In genomic region chr5:138173217-138173616, GRCm38 (mm10) we compare ENCODE assay signal across 8 mouse cellular contexts. TPM values are rescaled to one million over a fixed set of nuclear protein-coding genes. Genes with fewer than 3 reads are reported as not detected.
DNase-seq lines count a peak whose midpoint lies in the region; ATAC-seq and TF ChIP-seq lines count a peak whose summit lies in the region.

No protein-coding gene starts in this region.

- no peak overlapping the region for H3K9ac ChIP-seq in heart, embryonic 12.5 days
- no peak overlapping the region for H3K9ac ChIP-seq in midbrain, embryonic 12.5 days (replicated peaks)
- H3K9ac ChIP-seq in midbrain, postnatal 0 days (replicated peaks; ENCODE audit: low read length, poor library complexity, severe bottlenecking) = no peak overlapping the region
- no peak overlapping the region for H3K9ac ChIP-seq in hindbrain, embryonic 14.5 days
- H3K9ac ChIP-seq in neural tube, embryonic 14.5 days (replicated peaks; ENCODE audit: low read depth, low read length) = no peak overlapping the region

- H3K9me3 ChIP-seq in heart, embryonic 12.5 days (replicated peaks) = no peaks in the 10 kb centered on the region
- H3K9me3 ChIP-seq in midbrain, embryonic 12.5 days = no peaks in the 10 kb centered on the region
- no peaks in the 10 kb centered on the region for H3K9me3 ChIP-seq in midbrain, postnatal 0 days (ENCODE audit: low read length)
- no peaks in the 10 kb centered on the region for H3K9me3 ChIP-seq in hindbrain, embryonic 14.5 days (ENCODE audit: control insufficient read depth, low read length)
- H3K9me3 ChIP-seq in neural tube, embryonic 14.5 days (ENCODE audit: control insufficient read depth, low read length) = no peaks in the 10 kb centered on the region

- TF ChIP-seq CTCF in midbrain, postnatal 0 days (IDR thresholded peaks at IDR 0.05) = no peak

- WGBS in heart, embryonic 12.5 days = 84% methylated on average over 3 of the region's 3 CpGs
- WGBS in midbrain, embryonic 12.5 days = 90% methylated on average over 3 of the region's 3 CpGs
- 86% methylated on average over 3 of the region's 3 CpGs for WGBS in midbrain, postnatal 0 days
- 79% methylated on average over 3 of the region's 3 CpGs for WGBS in hindbrain, embryonic 14.5 days
- WGBS in neural tube, embryonic 14.5 days = 86% methylated on average over 3 of the region's 3 CpGs

- DNase-seq in heart, adult 11 months = no peak
- no peak for DNase-seq in midbrain, postnatal 0 days (ENCODE audit: low spot score)
- DNase-seq in hindbrain, embryonic 14.5 days (ENCODE audit: low spot score) = no peak
- DNase-seq in urinary bladder, postnatal 14 days (ENCODE audit: low spot score) = no peak
- no peak for DNase-seq in left cerebral cortex, postnatal 25 days (ENCODE audit: low spot score in 2 of 2)

- no peak overlapping the region; the same call in 1 of the 2 replicates for H3K4me3 ChIP-seq in heart, embryonic 12.5 days
- peak overlapping the region; percentile 80 for H3K4me3 ChIP-seq in midbrain, embryonic 12.5 days
- no peak overlapping the region; the same call in 1 of the 2 replicates for H3K4me3 ChIP-seq in midbrain, postnatal 0 days (ENCODE audit: low read depth, low read length)
- peak overlapping the region; percentile 84; the same call in 1 of the 2 replicates for H3K4me3 ChIP-seq in hindbrain, embryonic 14.5 days (replicated peaks; ENCODE audit: low read length)
- H3K4me3 ChIP-seq in neural tube, embryonic 14.5 days (ENCODE audit: low read depth, low read length) = no peak overlapping the region

- no peaks in the 10 kb centered on the region for H3K27me3 ChIP-seq in heart, embryonic 12.5 days (replicated peaks)
- H3K27me3 ChIP-seq in midbrain, embryonic 12.5 days = no peaks in the 10 kb centered on the region
- H3K27me3 ChIP-seq in midbrain, postnatal 0 days (ENCODE audit: insufficient read depth, low read length) = no peaks in the 10 kb centered on the region
- no peaks in the 10 kb centered on the region for H3K27me3 ChIP-seq in hindbrain, embryonic 14.5 days (ENCODE audit: control insufficient read depth, insufficient read depth, low read length)
- H3K27me3 ChIP-seq in neural tube, embryonic 14.5 days (ENCODE audit: control insufficient read depth, insufficient read depth, low read length) = no peaks in the 10 kb centered on the region

- ATAC-seq in heart, embryonic 12.5 days (ENCODE audit: insufficient number of reproducible peaks, low FRiP score) = no peak
- ATAC-seq in midbrain, embryonic 12.5 days (ENCODE audit: low FRiP score, low read depth) = no peak
- ATAC-seq in midbrain, postnatal 0 days (ENCODE audit: low FRiP score) = no peak
- ATAC-seq in hindbrain, embryonic 14.5 days (ENCODE audit: low FRiP score) = no peak
- ATAC-seq in neural tube, embryonic 14.5 days (ENCODE audit: low read depth) = no peak

- H3K4me2 ChIP-seq in heart, embryonic 12.5 days = peak overlapping the region; percentile 92
- peak overlapping the region; percentile 90 for H3K4me2 ChIP-seq in midbrain, embryonic 12.5 days (replicated peaks)
- H3K4me2 ChIP-seq in midbrain, postnatal 0 days (ENCODE audit: low read depth, low read length, poor library complexity, severe bottlenecking) = no peak overlapping the region; the same call in none of the 2 replicates
- H3K4me2 ChIP-seq in hindbrain, embryonic 14.5 days (replicated peaks) = peak overlapping the region; percentile 99
- H3K4me2 ChIP-seq in neural tube, embryonic 14.5 days (ENCODE audit: low read depth, low read length) = peak overlapping the region; percentile 56; the same call in 1 of the 2 replicates

- peaks cover 17% of the 10 kb centered on the region for H3K4me1 ChIP-seq in heart, embryonic 12.5 days (replicated peaks)
- peaks cover 20% of the 10 kb centered on the region for H3K4me1 ChIP-seq in midbrain, embryonic 12.5 days
- H3K4me1 ChIP-seq in midbrain, postnatal 0 days (ENCODE audit: insufficient read depth, low read length) = peaks cover 10% of the 10 kb centered on the region; the same call in 1 of the 2 replicates
- peaks cover 22% of the 10 kb centered on the region for H3K4me1 ChIP-seq in hindbrain, embryonic 14.5 days (replicated peaks; ENCODE audit: control insufficient read depth, insufficient read depth, low read length)
- H3K4me1 ChIP-seq in neural tube, embryonic 14.5 days (ENCODE audit: control insufficient read depth, insufficient read depth, low read length) = peaks cover 15% of the 10 kb centered on the region

- H3K36me3 ChIP-seq in heart, embryonic 12.5 days = peaks cover 60% of the 10 kb centered on the region
- peaks cover 61% of the 10 kb centered on the region for H3K36me3 ChIP-seq in midbrain, embryonic 12.5 days
- H3K36me3 ChIP-seq in midbrain, postnatal 0 days (ENCODE audit: insufficient read depth, low read length) = peaks cover 35% of the 10 kb centered on the region
- peaks cover 58% of the 10 kb centered on the region for H3K36me3 ChIP-seq in hindbrain, embryonic 14.5 days (replicated peaks; ENCODE audit: control insufficient read depth, insufficient read depth)
- H3K36me3 ChIP-seq in neural tube, embryonic 14.5 days (ENCODE audit: control insufficient read depth, insufficient read depth, low read length) = peaks cover 34% of the 10 kb centered on the region

- intact Hi-C loops in left cerebral cortex, postnatal 25 days (cut with DNase I) = loop anchor here (5.0 kb wide), 1 partner anchor 386 kb away; the partner anchor contains the start of genes Mepce and Zcwpw1

- no peak overlapping the region for H3K27ac ChIP-seq in heart, embryonic 12.5 days (ENCODE audit: poor library complexity, severe bottlenecking)
- H3K27ac ChIP-seq in midbrain, embryonic 12.5 days (replicated peaks) = no peak overlapping the region
- H3K27ac ChIP-seq in midbrain, postnatal 0 days (ENCODE audit: low read depth, low read length) = no peak overlapping the region
- no peak overlapping the region for H3K27ac ChIP-seq in hindbrain, embryonic 14.5 days
- H3K27ac ChIP-seq in neural tube, embryonic 14.5 days (ENCODE audit: low read depth, low read length) = no peak overlapping the region

RNA-seq across cellular contexts. Expression of gene Mcm7, which starts 1.0 kb away (rescaled TPM):
- polyA plus RNA-seq in heart, embryonic 12.5 days (2016; fragmentation: Nextera tagmentation; extraction: Ambion mirVana) = 136 and 138 TPM in 2 replicates
- polyA plus RNA-seq in midbrain, embryonic 12.5 days (2016; fragmentation: Nextera tagmentation; extraction: Ambion mirVana) = 250 and 269 TPM in 2 replicates
- total RNA-seq in midbrain, postnatal 0 days (2014; rRNA removed) = 27.8 and 31.0 TPM in 2 replicates
- polyA plus RNA-seq in midbrain, postnatal 0 days (2015; fragmentation: Nextera tagmentation; extraction: Ambion mirVana) = 37.9 and 39.6 TPM in 2 replicates
- polyA plus RNA-seq in hindbrain, embryonic 14.5 days (2014; fragmentation: Nextera tagmentation; extraction: Ambion mirVana) = 71.6 and 78.1 TPM in 2 replicates
- polyA plus RNA-seq in neural tube, embryonic 14.5 days (2014; fragmentation: Nextera tagmentation; extraction: Ambion mirVana) = 71.5 and 81.4 TPM in 2 replicates
- 10 to 100 TPM; 11.7 to 13.7 TPM for total RNA-seq in left cerebral cortex, postnatal 25 days (2021)

RNA-seq across cellular contexts. Expression of gene Ap4m1, which starts 1.4 kb away (rescaled TPM):
- 12.1 and 12.6 TPM in 2 replicates for polyA plus RNA-seq in heart, embryonic 12.5 days (2016; fragmentation: Nextera tagmentation; extraction: Ambion mirVana)
- 27.9 and 28.2 TPM in 2 replicates for polyA plus RNA-seq in midbrain, embryonic 12.5 days (2016; fragmentation: Nextera tagmentation; extraction: Ambion mirVana)
- total RNA-seq in midbrain, postnatal 0 days (2014; rRNA removed) = 60.8 and 62.6 TPM in 2 replicates
- 17.2 and 17.5 TPM in 2 replicates for polyA plus RNA-seq in midbrain, postnatal 0 days (2015; fragmentation: Nextera tagmentation; extraction: Ambion mirVana)
- 15.2 and 15.5 TPM in 2 replicates for polyA plus RNA-seq in hindbrain, embryonic 14.5 days (2014; fragmentation: Nextera tagmentation; extraction: Ambion mirVana)
- 17.2 and 17.7 TPM in 2 replicates for polyA plus RNA-seq in neural tube, embryonic 14.5 days (2014; fragmentation: Nextera tagmentation; extraction: Ambion mirVana)
- 10 to 100 TPM; 22.9 to 23.4 TPM for total RNA-seq in left cerebral cortex, postnatal 25 days (2021)

RNA-seq across cellular contexts. Expression of gene Cops6, which starts 12.3 kb away (rescaled TPM):
- 249 and 253 TPM in 2 replicates for polyA plus RNA-seq in heart, embryonic 12.5 days (2016; fragmentation: Nextera tagmentation; extraction: Ambion mirVana)
- 280 and 295 TPM in 2 replicates for polyA plus RNA-seq in midbrain, embryonic 12.5 days (2016; fragmentation: Nextera tagmentation; extraction: Ambion mirVana)
- 50.9 and 54.3 TPM in 2 replicates for total RNA-seq in midbrain, postnatal 0 days (2014; rRNA removed)
- 283 and 299 TPM in 2 replicates for polyA plus RNA-seq in midbrain, postnatal 0 days (2015; fragmentation: Nextera tagmentation; extraction: Ambion mirVana)
- polyA plus RNA-seq in hindbrain, embryonic 14.5 days (2014; fragmentation: Nextera tagmentation; extraction: Ambion mirVana) = 239 and 253 TPM in 2 replicates
- polyA plus RNA-seq in neural tube, embryonic 14.5 days (2014; fragmentation: Nextera tagmentation; extraction: Ambion mirVana) = 245 and 252 TPM in 2 replicates
- 100 to 1,000 TPM; 130 to 133 TPM for total RNA-seq in left cerebral cortex, postnatal 25 days (2021)

RNA-seq across cellular contexts. Expression of gene Taf6, which starts 14.0 kb away (rescaled TPM):
- polyA plus RNA-seq in heart, embryonic 12.5 days (2016; fragmentation: Nextera tagmentation; extraction: Ambion mirVana) = 73.9 and 78.5 TPM in 2 replicates
- polyA plus RNA-seq in midbrain, embryonic 12.5 days (2016; fragmentation: Nextera tagmentation; extraction: Ambion mirVana) = 121 and 129 TPM in 2 replicates
- total RNA-seq in midbrain, postnatal 0 days (2014; rRNA removed) = 61.1 and 90.3 TPM in 2 replicates
- polyA plus RNA-seq in midbrain, postnatal 0 days (2015; fragmentation: Nextera tagmentation; extraction: Ambion mirVana) = 49.0 and 49.8 TPM in 2 replicates
- 67.1 and 72.8 TPM in 2 replicates for polyA plus RNA-seq in hindbrain, embryonic 14.5 days (2014; fragmentation: Nextera tagmentation; extraction: Ambion mirVana)
- polyA plus RNA-seq in neural tube, embryonic 14.5 days (2014; fragmentation: Nextera tagmentation; extraction: Ambion mirVana) = 71.7 and 73.2 TPM in 2 replicates
- total RNA-seq in left cerebral cortex, postnatal 25 days (2021) = 10 to 100 TPM; 39.3 to 42.0 TPM

RNA-seq across cellular contexts. Expression of gene Cnpy4, which starts 14.1 kb away (rescaled TPM):
- polyA plus RNA-seq in heart, embryonic 12.5 days (2016; fragmentation: Nextera tagmentation; extraction: Ambion mirVana) = 26.2 and 26.5 TPM in 2 replicates
- 43.9 and 47.7 TPM in 2 replicates for polyA plus RNA-seq in midbrain, embryonic 12.5 days (2016; fragmentation: Nextera tagmentation; extraction: Ambion mirVana)
- 11.7 and 14.0 TPM in 2 replicates for total RNA-seq in midbrain, postnatal 0 days (2014; rRNA removed)
- polyA plus RNA-seq in midbrain, postnatal 0 days (2015; fragmentation: Nextera tagmentation; extraction: Ambion mirVana) = 21.7 and 21.8 TPM in 2 replicates
- polyA plus RNA-seq in hindbrain, embryonic 14.5 days (2014; fragmentation: Nextera tagmentation; extraction: Ambion mirVana) = 29.5 and 31.5 TPM in 2 replicates
- 22.7 and 29.2 TPM in 2 replicates for polyA plus RNA-seq in neural tube, embryonic 14.5 days (2014; fragmentation: Nextera tagmentation; extraction: Ambion mirVana)
- total RNA-seq in left cerebral cortex, postnatal 25 days (2021) = 10 to 100 TPM; 15.6 to 16.9 TPM

Comparison
In these comparisons a context has a peak if more than half of its experiments do, and no peak if none do; other contexts are left out.
1. H3K4me3 ChIP-seq: peak in midbrain, embryonic 12.5 days (single experiment) and hindbrain, embryonic 14.5 days (single experiment); none in heart, embryonic 12.5 days (single experiment), midbrain, postnatal 0 days (single experiment) and neural tube, embryonic 14.5 days (single experiment).